Mouse (Mus musculus) myocyte (in vitro differentiated cells): Measurements from ENCODE around the gene Keap1. TPM values are rescaled to one million over a fixed set of nuclear protein-coding genes. Genes with fewer than 3 reads are reported as not detected.
"Not testable (repeated sequence)": the region's sequence is repeated elsewhere in the genome, so short reads cannot be mapped to it uniquely, and the experiment has no call there.

ENCODE experiments used
- H3K27me3 ChIP-seq: one replicate; pipeline ENCODE4 v1.6.1; 2011; ENCODE audit not compliant: control insufficient read depth, insufficient read depth, insufficient read length
- H3K36me3 ChIP-seq: one replicate; pipeline ENCODE4 v1.6.1; 2011; ENCODE audit not compliant: control insufficient read depth, insufficient read depth
- H3K4me2 ChIP-seq: one replicate; pipeline ENCODE4 v1.6.1; 2011; ENCODE audit warnings: low read depth, control low read depth
- H3K4me3 ChIP-seq: one replicate; pipeline ENCODE4 v1.5.1; 2011; ENCODE audit warnings: mild to moderate bottlenecking, control low read depth, moderate library complexity
- H3K79me2 ChIP-seq: one replicate; pipeline ENCODE4 v1.6.1; 2011; ENCODE audit not compliant: control insufficient read depth, insufficient read depth
- H3ac ChIP-seq: one replicate; pipeline ENCODE4 v1.6.1; 2011; ENCODE audit not compliant: control insufficient read depth, insufficient read length
- CEBPB ChIP-seq: IDR thresholded peaks from 2 replicates; pipeline ENCODE4 v1.6.1; 2011; ENCODE audit warnings: mild to moderate bottlenecking, moderate library complexity; ENCODE audit not compliant: poor library complexity, insufficient read depth, severe bottlenecking
- E2F4 ChIP-seq: IDR thresholded peaks from one replicate; pipeline ENCODE4 v1.6.1; 2011; ENCODE audit warnings: mild to moderate bottlenecking, control low read depth, moderate library complexity; ENCODE audit not compliant: insufficient read depth
- MAX ChIP-seq: IDR thresholded peaks from one replicate; pipeline ENCODE4 v1.6.1; 2011; ENCODE audit warnings: low read depth, mild to moderate bottlenecking, control low read depth
- MYOD1 ChIP-seq, 3 experiments: IDR thresholded peaks; one replicate each; pipeline ENCODE4 v1.6.1; 2011; ENCODE audit warnings: control low read depth in 2 of 3, low read depth in 2 of 3, mild to moderate bottlenecking in 2 of 3, moderate library complexity in 1 of 3; ENCODE audit not compliant: insufficient read length in 2 of 3, control insufficient read depth in 1 of 3
- MYOG ChIP-seq, 3 experiments: IDR thresholded peaks; one replicate each; pipeline ENCODE4 v1.6.1; 2011; ENCODE audit warnings: control low read depth in 2 of 3, low read depth in 2 of 3, mild to moderate bottlenecking in 2 of 3; ENCODE audit not compliant: insufficient read length in 2 of 3, control insufficient read depth in 1 of 3, insufficient read depth in 1 of 3
- POLR2A ChIP-seq: IDR thresholded peaks from one replicate; pipeline ENCODE4 v1.6.1; 2011; ENCODE audit warnings: low read depth, mild to moderate bottlenecking, control low read depth, moderate library complexity; ENCODE audit not compliant: insufficient read length
- POLR2AphosphoS2 ChIP-seq: IDR thresholded peaks from one replicate; pipeline ENCODE4 v1.6.1; 2011; ENCODE audit warnings: low read depth, control low read depth; ENCODE audit not compliant: insufficient read length
- REST ChIP-seq: IDR thresholded peaks from one replicate; pipeline ENCODE4 v1.6.1; 2011; ENCODE audit warnings: mild to moderate bottlenecking, control low read depth, moderate library complexity; ENCODE audit not compliant: insufficient read depth, insufficient read length
- SRF ChIP-seq: IDR thresholded peaks from one replicate; pipeline ENCODE4 v1.6.1; 2011; ENCODE audit warnings: low read depth; ENCODE audit not compliant: control insufficient read depth, insufficient read length
- TCF12 ChIP-seq: IDR thresholded peaks from one replicate; pipeline ENCODE4 v1.6.1; 2011; ENCODE audit warnings: mild to moderate bottlenecking, control low read depth; ENCODE audit not compliant: poor library complexity, insufficient read depth, severe bottlenecking
- TCF3 ChIP-seq: IDR thresholded peaks from one replicate; pipeline ENCODE4 v1.6.1; 2011; ENCODE audit warnings: low read depth, control low read depth; ENCODE audit not compliant: insufficient read length
- USF1 ChIP-seq: IDR thresholded peaks from one replicate; pipeline ENCODE4 v1.6.1; 2011; ENCODE audit warnings: low read depth, mild to moderate bottlenecking, control low read depth, moderate library complexity
- polyA plus RNA-seq: library from polyadenylated mRNA; unstranded; fragments of >200 nt; fragmentation: generic; extraction: Trizol; gene quantifications from one replicate; pipeline ENCODE4 v1.2.1, GENCODE M21; 2012; ENCODE audit warnings: missing spikeins

Gene Keap1
- polyA plus RNA-seq, 1 experiment, result 34.1 TPM

DNA sequence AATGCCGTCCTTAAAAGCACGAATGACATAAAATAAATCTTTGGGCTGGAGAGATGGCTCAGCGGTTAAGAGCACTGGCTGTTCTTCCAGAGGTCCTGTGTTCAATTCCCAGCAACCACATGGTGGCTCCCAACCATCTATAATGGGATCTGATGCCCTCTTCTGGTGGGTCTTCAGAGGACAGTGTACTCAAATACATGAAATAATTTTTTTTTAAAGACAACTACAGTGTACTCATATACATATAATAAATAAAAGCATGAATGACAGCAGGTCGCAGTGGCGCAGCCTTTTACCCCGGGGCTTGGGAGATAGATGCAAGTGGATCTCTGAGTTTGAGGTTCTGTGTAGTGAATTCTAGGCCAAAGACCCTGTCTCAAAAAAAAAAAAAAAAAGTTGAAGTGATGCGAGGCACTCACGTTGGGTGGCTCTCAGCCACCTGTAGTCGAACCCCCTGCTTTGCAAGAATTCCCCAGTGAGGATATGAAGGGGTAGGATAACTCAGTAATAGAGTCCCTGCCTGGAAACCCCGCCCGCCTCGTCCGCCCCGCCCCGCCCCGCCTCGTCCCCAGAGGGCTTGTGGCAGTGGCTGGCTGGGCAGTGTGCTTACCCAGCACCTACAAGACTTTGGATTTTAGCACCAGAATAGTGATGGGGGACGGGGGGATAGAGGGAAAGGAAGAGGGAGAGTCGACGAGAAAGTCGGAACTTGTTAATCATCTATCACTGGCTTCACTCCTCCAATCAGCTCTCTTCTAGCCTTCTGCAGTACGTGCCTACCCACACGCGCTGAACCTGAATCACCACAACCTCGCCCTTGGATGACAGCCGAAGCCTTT is 14.4 kb downstream of the Keap1 start:
- H3K36me3 ChIP-seq, result no peaks in the 10 kb centered on the region
- no peaks in the 10 kb centered on the region for H3K27me3 ChIP-seq
- peak overlapping the region; percentile 18 for H3K4me3 ChIP-seq
- H3ac ChIP-seq, result no peak overlapping the region
- H3K4me2 ChIP-seq, result peak overlapping the region; percentile 86
- TF ChIP-seq MYOD1 (IDR thresholded peaks at IDR 0.05; ENCODE audit: control insufficient read depth in 1 of 3, insufficient read length in 2 of 3, low read depth in 2 of 3) (no peak), POLR2AphosphoS2 (no peak), POLR2A (no peak), MAX (no peak)
- no peaks in the 10 kb centered on the region for H3K79me2 ChIP-seq

DNA sequence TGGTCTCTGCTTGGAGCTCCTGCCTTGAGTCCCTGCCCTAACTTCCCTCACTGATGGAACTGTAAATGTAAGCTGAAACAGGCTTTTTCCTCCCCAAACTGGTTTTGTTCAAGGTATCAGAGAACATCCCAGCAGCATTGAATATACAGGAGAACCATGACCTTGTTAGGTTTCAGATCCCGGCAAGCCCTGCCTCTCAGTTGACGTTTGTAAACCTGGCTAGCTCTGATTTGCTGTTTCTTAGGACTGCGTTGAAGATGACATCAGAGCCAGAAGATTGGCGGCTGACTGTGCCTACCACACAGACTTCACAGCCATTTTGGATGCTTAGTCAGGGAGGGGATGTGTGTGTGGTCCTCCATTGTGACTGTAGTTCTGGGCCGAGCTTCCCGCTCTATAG is 15.3 kb downstream of the Keap1 start:
- TF ChIP-seq POLR2AphosphoS2, result no peak
- TF ChIP-seq USF1, result no peak
- TF ChIP-seq TCF12, result no peak
- TF ChIP-seq POLR2A, result no peak
- TF ChIP-seq SRF, result no peak
- TF ChIP-seq MAX, result no peak
- TF ChIP-seq MYOG (IDR thresholded peaks at IDR 0.05; ENCODE audit: control insufficient read depth in 1 of 3, insufficient read depth in 1 of 3, insufficient read length in 2 of 3, low read depth in 2 of 3), result no peak

DNA sequence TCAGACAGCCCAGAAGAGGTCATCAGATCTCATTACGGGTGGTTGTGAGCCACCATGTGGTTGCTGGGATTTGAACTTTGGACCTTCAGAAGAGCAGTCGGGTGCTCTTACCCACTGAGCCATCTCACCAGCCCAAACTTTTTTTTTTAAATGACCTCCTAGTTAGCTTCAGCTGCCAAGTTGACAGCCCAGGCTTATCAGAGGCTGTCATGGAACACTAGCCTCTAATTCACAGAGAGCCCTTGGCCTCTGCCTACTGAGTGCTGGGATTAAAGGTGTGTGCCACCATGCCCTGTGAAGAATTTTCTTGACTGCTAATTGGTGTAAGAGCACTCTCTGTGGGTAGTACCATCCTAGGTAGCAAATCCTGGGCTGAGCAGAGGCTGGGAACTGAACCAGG is 15.7 kb downstream of the Keap1 start:
- H3K36me3 ChIP-seq, H3ac ChIP-seq, H3K4me2 ChIP-seq, H3K79me2 ChIP-seq, H3K27me3 ChIP-seq, H3K4me3 ChIP-seq: not testable (repeated sequence)

More for the DNA sequence above, 15.3 kb downstream of the Keap1 start:
- no peaks in the 10 kb centered on the region for H3K36me3 ChIP-seq
- H3K27me3 ChIP-seq, result no peaks in the 10 kb centered on the region
- no peak overlapping the region for H3K4me3 ChIP-seq
- no peak overlapping the region for H3K4me2 ChIP-seq
- no peaks in the 10 kb centered on the region for H3K79me2 ChIP-seq
- H3ac ChIP-seq, result no peak overlapping the region

DNA sequence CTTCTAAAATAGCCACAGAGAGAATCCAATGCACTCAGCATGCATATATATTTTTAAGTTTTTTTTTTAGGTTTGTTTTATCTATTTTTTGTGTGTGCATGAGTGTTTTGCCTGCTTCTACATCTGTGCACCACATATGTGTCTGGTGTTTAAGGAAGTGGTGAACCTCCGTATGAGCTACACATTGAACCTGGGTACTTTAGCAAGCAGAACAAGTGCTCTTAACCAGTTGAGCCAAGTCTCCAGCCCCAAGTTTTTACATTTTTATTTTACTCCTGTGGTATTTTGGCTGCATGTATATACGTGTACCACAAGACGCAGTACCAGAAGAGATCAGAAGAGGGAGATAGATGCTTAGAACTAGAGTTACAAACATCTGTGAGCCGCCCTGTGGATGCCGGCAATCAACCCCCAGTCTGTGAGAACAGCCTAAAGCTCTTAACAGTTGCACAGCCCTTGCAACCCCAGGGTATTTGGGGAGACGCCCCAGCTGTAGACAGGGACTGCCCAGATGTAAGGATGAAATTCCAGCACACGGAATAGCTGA is 17.7 kb downstream of the Keap1 start:
- no peaks in the 10 kb centered on the region for H3K36me3 ChIP-seq
- H3K4me2 ChIP-seq, result peak overlapping the region; percentile 59
- no peaks in the 10 kb centered on the region for H3K27me3 ChIP-seq
- no peak for TF ChIP-seq REST
- no peak for TF ChIP-seq MYOG (IDR thresholded peaks at IDR 0.05; ENCODE audit: control insufficient read depth in 1 of 3, insufficient read depth in 1 of 3, insufficient read length in 2 of 3, low read depth in 2 of 3)
- no peak for TF ChIP-seq MYOD1 (IDR thresholded peaks at IDR 0.05; ENCODE audit: control insufficient read depth in 1 of 3, insufficient read length in 2 of 3, low read depth in 2 of 3)
- no peak for TF ChIP-seq USF1
- no peak for TF ChIP-seq POLR2A
- no peak for TF ChIP-seq CEBPB
- no peak for TF ChIP-seq SRF
- no peak for TF ChIP-seq TCF12
- no peak for TF ChIP-seq MAX
- no peak for TF ChIP-seq E2F4
- TF ChIP-seq POLR2AphosphoS2, result no peak
- TF ChIP-seq TCF3, result no peak
- H3ac ChIP-seq, result no peak overlapping the region
- H3K79me2 ChIP-seq, result no peaks in the 10 kb centered on the region
- no peak overlapping the region for H3K4me3 ChIP-seq

- Histone ChIP-seq H3K27me3 (no peaks in the 10 kb centered on the region), H3K79me2 (no peaks in the 10 kb centered on the region), H3K4me2 (peak overlapping the region; percentile 59)
Measured at GRCm38 (mm10) chr9:21220490-21221382, 18.4 kb downstream of the Keap1 start.

More at GRCm38 (mm10) chr9:21220490-21221382, 18.4 kb downstream of the Keap1 start:
- TF ChIP-seq TCF12, result no peak
- TF ChIP-seq POLR2A, result no peak
- TF ChIP-seq E2F4, result no peak
- TF ChIP-seq USF1, result no peak
- TF ChIP-seq MYOD1 (IDR thresholded peaks at IDR 0.05; ENCODE audit: control insufficient read depth in 1 of 3, insufficient read length in 2 of 3, low read depth in 2 of 3), result no peak
- no peak for TF ChIP-seq SRF
- TF ChIP-seq TCF3, result no peak
- no peak for TF ChIP-seq CEBPB
- TF ChIP-seq POLR2AphosphoS2, result no peak
- no peak for TF ChIP-seq REST
- TF ChIP-seq MYOG (IDR thresholded peaks at IDR 0.05; ENCODE audit: control insufficient read depth in 1 of 3, insufficient read depth in 1 of 3, insufficient read length in 2 of 3, low read depth in 2 of 3), result no peak
- no peak for TF ChIP-seq MAX
- Histone ChIP-seq H3ac (no peak overlapping the region), H3K36me3 (no peaks in the 10 kb centered on the region), H3K4me3 (no peak overlapping the region)
